Mouse (Mus musculus) cerebellum, adult 11-12 months (tissue): ENCODE measurements at regions not wholly inside any gene's neighbourhood (a gene's known extent, or its start where the extent isn't known, plus 50 kb on each side); places are given as distances from the start of the nearest gene placed in this dataset.

Experiments
- DNase-seq: peaks from one replicate; pipeline ENCODE4 v3.0.0; 2022

DNA sequence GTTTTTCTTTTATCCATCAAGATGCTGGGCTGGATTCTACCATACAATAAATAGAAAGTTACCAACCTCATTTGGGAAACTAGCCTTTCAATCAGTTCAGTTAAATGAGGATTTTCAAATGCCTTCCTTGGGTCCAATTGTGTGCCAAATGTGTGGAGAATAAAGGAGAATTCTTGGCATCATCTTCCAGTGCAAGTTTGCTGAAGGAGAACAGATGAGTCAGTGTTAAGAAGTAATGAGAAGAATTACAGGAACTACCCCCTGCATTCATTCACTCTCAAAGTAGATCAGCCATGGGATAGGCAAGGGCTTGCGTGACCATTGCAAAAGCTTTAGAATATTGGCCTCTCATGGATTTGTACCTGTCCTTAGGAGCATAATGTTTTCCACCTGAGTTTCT, 193.4 kb upstream of the Man1a start:
- DNase-seq = no peak

DNA sequence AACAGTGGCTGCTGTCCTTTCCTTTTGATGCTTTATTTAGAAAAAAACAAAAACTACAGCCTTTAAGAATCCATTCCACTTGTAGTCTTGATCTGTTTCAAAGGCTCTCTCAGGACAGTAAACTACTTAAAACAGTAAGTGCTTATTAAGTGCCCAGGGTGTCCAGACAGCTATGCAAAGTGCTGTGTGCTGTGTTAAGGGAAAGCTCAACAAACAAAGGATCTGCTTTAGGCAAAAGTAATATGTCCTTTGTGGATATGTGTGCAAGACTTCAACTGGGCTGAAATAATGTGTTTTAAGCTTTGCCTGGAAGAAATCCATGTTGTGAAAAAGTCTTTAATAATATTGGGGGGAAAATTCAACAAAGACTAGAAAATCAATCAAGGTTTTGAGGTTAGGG, 192.9 kb upstream of the Man1a start:
- DNase-seq = no peak

DNA sequence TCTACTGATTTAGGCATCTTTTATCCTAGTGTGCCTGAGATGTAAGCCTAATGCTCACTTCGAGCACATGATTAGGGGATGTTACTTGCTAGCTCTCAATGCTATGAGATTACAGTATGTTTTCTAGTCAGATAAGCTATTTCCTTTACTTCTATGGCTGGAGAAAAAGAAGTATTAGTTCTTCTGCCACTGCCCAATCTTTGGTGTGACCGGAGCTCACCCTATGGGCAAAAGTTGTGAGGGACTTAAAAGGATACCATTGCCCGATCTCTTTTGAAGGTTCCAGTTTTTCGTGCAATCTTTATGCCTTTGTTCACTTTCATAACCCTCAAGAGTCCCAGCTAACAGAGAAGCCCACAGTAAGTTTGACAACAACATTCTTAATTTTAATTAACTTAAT, 190.2 kb upstream of the Man1a start:
- DNase-seq = no peak

DNA sequence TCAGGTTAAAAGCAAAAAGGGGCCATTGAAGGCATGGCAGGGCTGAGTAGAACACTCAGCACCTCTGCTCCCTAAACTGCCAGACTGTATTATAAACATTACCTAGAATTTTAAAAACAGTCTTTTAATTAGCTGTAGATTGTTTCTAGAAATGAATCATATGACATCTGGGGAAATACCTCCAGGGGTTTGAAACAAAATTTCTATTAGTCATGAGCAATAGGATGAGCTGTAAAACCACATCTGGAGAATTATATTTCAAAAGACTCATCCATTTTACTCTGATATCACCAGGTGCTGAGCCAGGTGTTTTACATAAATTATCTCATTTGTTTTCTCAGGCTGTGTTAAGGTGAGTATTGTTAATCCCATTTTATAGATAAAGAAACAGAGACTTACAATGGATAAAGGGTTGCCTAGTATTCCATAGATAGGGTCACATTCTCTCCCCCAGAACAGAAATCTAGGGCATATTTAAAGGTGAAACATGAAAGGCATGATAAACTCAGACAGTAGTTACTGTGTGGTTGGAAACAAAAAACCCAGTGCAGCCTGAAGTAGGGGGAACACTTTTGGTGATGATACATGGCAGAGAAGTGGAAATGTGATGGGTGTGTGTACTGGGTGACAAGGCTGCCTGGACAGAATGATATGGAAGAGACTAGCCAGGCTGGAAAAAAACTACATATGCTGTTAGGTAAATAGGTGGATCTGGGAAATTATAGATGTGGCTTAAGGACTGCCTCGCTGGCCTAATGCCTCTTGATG, 178.6 kb upstream of the Man1a start:
- no peak for DNase-seq

DNA sequence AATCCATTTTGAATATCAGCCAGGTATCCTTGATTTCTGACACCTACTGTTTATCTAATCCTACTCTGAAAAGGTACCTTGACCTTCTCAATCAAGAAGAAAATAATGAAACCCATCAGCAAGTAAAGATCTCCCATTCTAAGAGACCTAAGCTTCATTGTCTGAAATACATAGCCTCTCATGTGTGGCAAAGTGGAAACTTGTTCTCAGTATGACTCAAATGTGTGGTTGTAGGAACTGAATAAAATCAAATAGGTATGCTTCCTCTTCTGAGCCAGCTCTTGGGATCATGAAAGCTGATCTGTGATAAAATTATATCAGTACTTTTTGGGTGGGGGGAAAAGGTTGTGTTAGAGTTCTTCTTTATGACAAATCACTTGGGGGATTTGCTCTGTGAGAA, 168.6 kb upstream of the Man1a start:
- DNase-seq = no peak

DNA sequence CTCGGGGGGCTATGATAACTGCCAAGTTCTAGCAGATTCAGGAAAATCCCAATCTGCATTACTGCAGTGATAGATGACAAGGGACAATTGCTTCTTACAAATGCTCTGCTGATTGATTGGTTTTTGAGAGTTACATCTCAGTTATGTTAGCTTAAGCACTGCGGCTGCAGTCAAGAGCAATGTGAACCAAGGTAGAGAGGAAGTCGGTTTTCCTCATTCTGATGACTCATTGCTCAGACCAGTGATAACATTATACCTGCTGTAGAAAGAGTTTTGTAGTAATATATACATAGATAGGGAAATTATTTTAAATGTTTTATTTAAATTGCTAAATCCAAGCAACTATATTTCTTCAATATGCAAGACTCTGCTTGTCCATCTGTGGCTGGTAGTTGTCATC, 126.0 kb upstream of the Man1a start:
- DNase-seq = no peak

DNA sequence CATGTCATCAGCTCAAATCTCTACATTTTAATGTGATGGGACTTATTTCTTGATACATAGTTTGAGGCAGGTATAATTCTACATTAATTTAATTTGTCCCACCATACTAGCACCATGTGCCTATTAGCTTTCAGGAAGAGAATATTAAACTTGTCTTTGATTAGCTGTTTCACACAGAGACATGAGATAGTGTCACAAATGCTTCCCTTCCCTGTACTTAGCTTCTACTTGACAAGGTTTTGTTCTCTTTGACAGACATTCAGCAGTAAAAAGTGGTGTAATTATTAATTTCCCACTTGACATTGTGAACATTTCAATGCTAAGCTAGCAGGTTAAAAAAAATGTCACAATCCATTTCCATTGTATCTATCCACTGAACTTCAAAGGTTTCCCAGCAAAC, 125.3 kb upstream of the Man1a start:
- no peak for DNase-seq

DNA sequence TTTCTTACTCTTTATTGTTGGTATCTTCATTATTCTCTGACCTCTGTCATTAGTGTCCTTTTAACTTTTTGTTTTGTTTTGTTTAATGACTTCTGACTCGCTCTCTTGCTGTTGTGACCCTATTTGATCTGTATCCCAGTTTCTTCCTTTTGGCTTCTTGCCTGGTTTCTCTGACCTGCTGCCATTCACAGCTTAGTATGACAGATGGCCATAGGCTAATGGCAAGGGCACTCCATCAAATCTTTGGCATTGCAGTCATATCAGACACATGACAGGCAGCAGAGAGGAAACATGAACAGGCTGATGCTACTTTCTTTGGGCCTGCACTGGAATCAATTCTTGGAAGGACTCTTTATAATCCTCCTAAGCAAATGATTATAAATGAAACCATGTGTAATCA, 106.3 kb upstream of the Man1a start:
- DNase-seq = peak; percentile 8

DNA sequence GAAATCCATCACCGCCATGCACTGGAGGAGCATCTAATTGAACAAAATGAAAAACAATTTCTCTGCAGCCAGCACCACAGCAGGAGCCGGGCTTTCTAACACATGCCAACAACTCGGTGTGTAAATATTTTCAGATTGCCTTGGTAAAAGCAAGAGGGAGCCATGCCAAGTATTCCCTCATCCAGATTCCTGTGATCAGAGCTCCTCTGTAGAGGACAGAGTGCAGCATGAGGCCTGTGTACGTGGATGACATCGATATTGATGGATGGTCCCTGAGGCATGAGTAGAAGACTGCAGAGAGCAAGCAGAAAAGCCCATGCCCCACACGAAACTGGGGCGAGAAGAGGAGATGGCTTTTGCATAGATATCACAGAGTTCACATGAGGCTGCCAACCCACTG, 92.9 kb upstream of the Man1a start:
- peak; percentile 4 for DNase-seq

DNA sequence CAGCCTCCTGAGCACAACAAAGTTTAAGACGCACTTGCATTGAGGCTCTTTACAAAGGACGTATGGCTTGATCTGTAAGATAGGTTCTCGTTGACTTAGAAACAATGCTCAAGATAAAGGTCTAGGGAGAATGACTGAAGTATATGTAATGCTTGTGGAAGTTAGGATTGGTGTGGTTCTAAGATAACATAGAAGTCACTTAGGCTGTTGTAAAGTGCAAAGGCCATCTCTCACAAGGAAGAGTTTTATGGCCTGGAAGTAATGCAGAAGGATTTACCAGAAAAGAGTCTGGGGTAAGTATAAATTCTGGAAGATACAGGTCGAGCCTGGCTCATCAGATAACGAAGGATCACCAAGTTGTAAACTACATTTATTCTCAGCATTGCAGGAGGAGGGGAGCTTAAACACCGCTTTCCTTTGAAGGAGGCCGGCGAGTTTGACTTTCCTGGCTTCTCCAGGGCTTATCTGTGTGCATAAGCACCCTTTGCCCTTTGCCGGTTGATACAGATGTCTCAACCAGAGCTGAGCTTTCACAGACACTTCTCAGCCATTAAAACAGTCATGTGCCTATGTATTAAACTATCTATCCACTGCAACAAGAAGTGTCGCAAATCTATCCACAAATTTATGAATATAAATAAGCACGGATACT, 84.8 kb upstream of the Man1a start:
- no peak for DNase-seq

DNA sequence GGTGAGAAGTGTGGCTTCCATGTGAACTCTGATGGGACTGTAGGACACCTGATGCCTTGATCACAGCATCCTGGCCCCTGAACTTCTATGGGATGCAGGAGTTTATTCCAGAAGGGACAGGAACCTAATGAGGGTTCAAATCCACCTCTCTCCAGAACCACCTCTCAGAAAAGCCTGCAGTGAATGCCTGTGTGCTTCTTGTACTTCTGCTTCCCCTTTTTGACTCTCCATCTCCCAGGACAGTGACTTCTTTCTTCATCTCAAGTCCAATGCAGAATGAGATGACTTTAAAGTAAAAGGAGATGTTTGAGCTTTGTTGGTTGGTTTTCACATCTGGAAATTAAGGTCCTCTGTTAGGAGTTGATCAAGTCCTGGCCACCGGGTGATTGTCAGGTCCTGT, 77.5 kb upstream of the Man1a start:
- DNase-seq = no peak

DNA sequence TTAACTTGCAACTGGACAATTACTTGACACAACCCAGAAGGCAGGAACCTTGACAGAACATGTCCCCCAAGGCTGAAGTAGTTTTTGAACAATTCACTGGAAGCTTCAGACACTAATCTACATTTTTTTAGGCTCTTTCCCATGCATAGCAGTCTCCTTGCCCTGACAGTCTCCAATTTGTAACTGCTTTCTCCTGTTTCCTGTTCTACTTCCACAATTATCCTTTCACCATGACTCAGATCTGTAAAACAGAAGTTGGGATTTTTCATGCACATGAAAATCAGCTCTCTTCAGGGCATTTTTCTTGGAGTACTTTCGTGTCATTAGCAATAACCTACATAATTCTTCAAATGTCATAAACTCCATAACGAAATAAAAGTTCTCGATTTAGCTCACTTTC, 56.2 kb upstream of the Man1a start:
- DNase-seq = no peak
